In the genomic region with DNA sequence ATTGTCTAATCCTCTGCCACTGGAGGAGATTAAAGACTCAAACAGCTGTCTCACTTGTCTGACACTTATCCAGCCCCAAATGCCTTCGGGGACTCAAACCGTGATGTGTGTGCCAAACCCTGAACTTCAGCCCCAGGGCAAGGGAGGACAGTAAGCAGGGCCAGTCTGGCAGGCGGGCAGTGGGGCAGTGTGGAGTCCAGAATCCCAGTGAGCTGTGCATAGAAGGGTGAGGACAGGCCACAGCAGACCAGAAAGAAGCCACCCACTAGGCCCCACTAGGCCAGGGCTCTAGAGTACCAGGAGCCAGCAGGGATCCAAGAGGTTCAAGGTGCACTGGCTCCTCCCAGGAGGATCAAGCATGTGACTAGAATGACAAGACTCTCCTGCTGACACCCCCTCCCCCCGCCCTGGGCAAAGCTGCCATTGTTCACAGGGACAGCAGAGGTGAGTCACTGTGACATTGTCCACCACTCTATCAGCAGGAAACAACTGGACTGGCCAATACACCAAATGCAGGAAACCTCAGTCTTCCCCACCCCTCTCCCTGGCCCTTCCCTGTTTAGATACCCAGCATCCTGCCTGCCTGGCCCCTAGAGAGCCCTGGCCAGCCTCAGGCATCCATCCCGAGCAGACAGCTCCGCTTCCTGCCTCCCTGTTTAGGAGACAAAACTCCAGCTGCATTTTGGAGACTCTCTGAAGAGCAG, we compare ENCODE assay signal across 8 mouse cellular contexts. TPM values are rescaled to one million over a fixed set of nuclear protein-coding genes. Genes with fewer than 3 reads are reported as not detected.
A peak's percentile ranks its signal among the peaks of the same experiment; 100 is the strongest.
DNase-seq lines count a peak whose midpoint lies in the region; ATAC-seq and TF ChIP-seq lines count a peak whose summit lies in the region.

No protein-coding gene starts in this region.

- ATAC-seq in forebrain, embryonic 14.5 days: peak; percentile 31; the same call in 1 of the 2 replicates
- no peak for ATAC-seq in forebrain, embryonic 13.5 days
- ATAC-seq in hindbrain, embryonic 13.5 days (ENCODE audit: low FRiP score): no peak
- ATAC-seq in liver, postnatal 0 days: peak; percentile 81

- peak; percentile 69; the same call in 1 of the 2 replicates for TF ChIP-seq EP300 in liver, postnatal 0 days (IDR thresholded peaks at IDR 0.05; ENCODE audit: low read depth)

- H3K9ac ChIP-seq in forebrain, embryonic 14.5 days (ENCODE audit: low read length): no peak overlapping the region
- no peak overlapping the region for H3K9ac ChIP-seq in forebrain, embryonic 13.5 days
- H3K9ac ChIP-seq in hindbrain, embryonic 13.5 days: peak overlapping the region; percentile 24; the same call in 1 of the 2 replicates
- H3K9ac ChIP-seq in liver, postnatal 0 days (replicated peaks): no peak overlapping the region

- TF ChIP-seq CTCF in liver, postnatal 0 days (IDR thresholded peaks at IDR 0.05; ENCODE audit: low read depth): no peak

- WGBS in forebrain, embryonic 14.5 days: 61% methylated on average over 6 of the region's 6 CpGs
- 49% methylated on average over 6 of the region's 6 CpGs for WGBS in forebrain, embryonic 13.5 days
- WGBS in hindbrain, embryonic 13.5 days: 54% methylated on average over 6 of the region's 6 CpGs
- WGBS in liver, postnatal 0 days (ENCODE audit: insufficient replicate concordance): 43% methylated on average over 6 of the region's 6 CpGs

- H3K27me3 ChIP-seq in forebrain, embryonic 14.5 days (replicated peaks; ENCODE audit: control insufficient read depth, insufficient read depth, low read length): no peaks in the 10 kb centered on the region
- no peaks in the 10 kb centered on the region for H3K27me3 ChIP-seq in forebrain, embryonic 13.5 days
- H3K27me3 ChIP-seq in hindbrain, embryonic 13.5 days: no peaks in the 10 kb centered on the region
- no peaks in the 10 kb centered on the region for H3K27me3 ChIP-seq in liver, postnatal 0 days (ENCODE audit: insufficient read depth, low read length)

- H3K4me1 ChIP-seq in forebrain, embryonic 14.5 days (ENCODE audit: control insufficient read depth, insufficient read depth, low read length): peaks cover 17% of the 10 kb centered on the region
- H3K4me1 ChIP-seq in forebrain, embryonic 13.5 days: peaks cover 36% of the 10 kb centered on the region
- peaks cover 26% of the 10 kb centered on the region for H3K4me1 ChIP-seq in brown adipose tissue, adult 24 weeks (ENCODE audit: control insufficient read depth, insufficient read depth, insufficient read length, low read length)
- peaks cover 39% of the 10 kb centered on the region for H3K4me1 ChIP-seq in hindbrain, embryonic 13.5 days (replicated peaks)
- peaks cover 36% of the 10 kb centered on the region for H3K4me1 ChIP-seq in liver, postnatal 0 days (ENCODE audit: insufficient read depth)

- H3K27ac ChIP-seq in forebrain, embryonic 14.5 days (ENCODE audit: low read depth, low read length): no peak overlapping the region
- no peak overlapping the region for H3K27ac ChIP-seq in forebrain, embryonic 13.5 days
- peak overlapping the region; percentile 78 for H3K27ac ChIP-seq in brown adipose tissue, adult 24 weeks (replicated peaks; ENCODE audit: low read depth, low read length)
- peak overlapping the region; percentile 40; the same call in 1 of the 2 replicates for H3K27ac ChIP-seq in hindbrain, embryonic 13.5 days
- H3K27ac ChIP-seq in liver, postnatal 0 days (ENCODE audit: low read depth): peak overlapping the region; percentile 74

- H3K4me3 ChIP-seq in forebrain, embryonic 14.5 days (ENCODE audit: low read depth, low read length): no peak overlapping the region
- no peak overlapping the region for H3K4me3 ChIP-seq in forebrain, embryonic 13.5 days
- no peak overlapping the region for H3K4me3 ChIP-seq in brown adipose tissue, adult 24 weeks (ENCODE audit: insufficient read depth, low read depth, low read length)
- H3K4me3 ChIP-seq in hindbrain, embryonic 13.5 days: no peak overlapping the region
- no peak overlapping the region for H3K4me3 ChIP-seq in liver, postnatal 0 days (ENCODE audit: low read depth, low read length)

- DNase-seq in forebrain, embryonic 14.5 days (ENCODE audit: low spot score): no peak
- DNase-seq in liver, postnatal 0 days: peak; percentile 48
- no peak for DNase-seq in layer of hippocampus, adult 8-10 months (ENCODE audit: low spot score in 2 of 2)
- DNase-seq in spleen, postnatal 10 days (ENCODE audit: low spot score in 2 of 2): no peak
- no peak for DNase-seq in right cerebral cortex, postnatal 36 days (ENCODE audit: low spot score in 2 of 2)

- H3K4me2 ChIP-seq in forebrain, embryonic 14.5 days (ENCODE audit: low read length): no peak overlapping the region
- H3K4me2 ChIP-seq in forebrain, embryonic 13.5 days: no peak overlapping the region
- no peak overlapping the region for H3K4me2 ChIP-seq in hindbrain, embryonic 13.5 days
- no peak overlapping the region for H3K4me2 ChIP-seq in liver, postnatal 0 days (ENCODE audit: low read depth, low read length)

- H3K36me3 ChIP-seq in forebrain, embryonic 14.5 days (ENCODE audit: control insufficient read depth, insufficient read depth, low read length): no peaks in the 10 kb centered on the region
- no peaks in the 10 kb centered on the region for H3K36me3 ChIP-seq in forebrain, embryonic 13.5 days (ENCODE audit: poor library complexity, severe bottlenecking)
- no peaks in the 10 kb centered on the region for H3K36me3 ChIP-seq in hindbrain, embryonic 13.5 days
- H3K36me3 ChIP-seq in liver, postnatal 0 days (replicated peaks; ENCODE audit: insufficient read depth, low read length): no peaks in the 10 kb centered on the region

- no peaks in the 10 kb centered on the region for H3K9me3 ChIP-seq in forebrain, embryonic 14.5 days (replicated peaks; ENCODE audit: control insufficient read depth, low read length)
- H3K9me3 ChIP-seq in forebrain, embryonic 13.5 days (replicated peaks): no peaks in the 10 kb centered on the region
- H3K9me3 ChIP-seq in hindbrain, embryonic 13.5 days: no peaks in the 10 kb centered on the region
- no peaks in the 10 kb centered on the region for H3K9me3 ChIP-seq in liver, postnatal 0 days (ENCODE audit: low read length)

RNA-seq across cellular contexts. Expression of gene Tspan9, which starts 40.9 kb away (rescaled TPM):
- polyA plus RNA-seq in forebrain, embryonic 14.5 days (2014; fragmentation: Nextera tagmentation; extraction: Ambion mirVana): 23.0 and 36.2 TPM in 2 replicates
- 20.6 and 30.4 TPM in 2 replicates for polyA plus RNA-seq in forebrain, embryonic 13.5 days (2015; fragmentation: Nextera tagmentation; extraction: Ambion mirVana)
- 7.5 and 8.8 TPM in 2 replicates for polyA plus RNA-seq in brown adipose tissue, adult 24 weeks (2012; ENCODE audit: insufficient read depth, insufficient read length, missing spikeins)
- 32.7 and 35.8 TPM in 2 replicates for polyA plus RNA-seq in hindbrain, embryonic 13.5 days (2015; fragmentation: Nextera tagmentation; extraction: Ambion mirVana)
- 17.7 and 19.6 TPM in 2 replicates for polyA plus RNA-seq in liver, postnatal 0 days (2015; fragmentation: Nextera tagmentation; extraction: Ambion mirVana)
- total RNA-seq in layer of hippocampus, adult 8-10 months (2022): 10 to 100 TPM; 45.4 to 64.2 (median 56.0) TPM

Comparison
In these comparisons a context has a peak if more than half of its experiments do, and no peak if none do; other contexts are left out.
1. ATAC-seq: peak in forebrain, embryonic 14.5 days (single experiment) and liver, postnatal 0 days (single experiment); none in forebrain, embryonic 13.5 days (single experiment) and hindbrain, embryonic 13.5 days (single experiment).
2. H3K27ac ChIP-seq: peak in brown adipose tissue, adult 24 weeks (single experiment), hindbrain, embryonic 13.5 days (single experiment) and liver, postnatal 0 days (single experiment); none in forebrain, embryonic 14.5 days (single experiment) and forebrain, embryonic 13.5 days (single experiment).